Mouse (Mus musculus): ENCODE data around the gene Gm37240. TPM values are rescaled to one million over a fixed set of nuclear protein-coding genes. Genes with fewer than 3 reads are reported as not detected.

Gm37240 gene
- polyA plus RNA-seq, 1 experiment from 2014 or later = 2.2 TPM

GRCm38 (mm10) chr3:84686799-84687487 is 1200.4 kb downstream of the Gm37240 start:
- ATAC-seq (ENCODE audit: insufficient number of reproducible peaks, low FRiP score, low TSS enrichment, low read depth) = no peak
- no peak for DNase-seq (ENCODE audit: low spot score)
- 66% methylated on average over 7 of the region's 7 CpGs for WGBS
- no peak overlapping the region for H3K27ac ChIP-seq (replicated peaks; ENCODE audit: low read depth, low read length)
- H3K9me3 ChIP-seq (ENCODE audit: control insufficient read depth, low read length) = no peaks in the 10 kb centered on the region
- H3K9ac ChIP-seq (ENCODE audit: low read length) = no peak overlapping the region
- H3K36me3 ChIP-seq (ENCODE audit: control insufficient read depth, insufficient read depth, low read length) = no peaks in the 10 kb centered on the region
- no peaks in the 10 kb centered on the region for H3K4me1 ChIP-seq (ENCODE audit: control insufficient read depth, insufficient read depth, low read length)
- H3K27me3 ChIP-seq (ENCODE audit: control insufficient read depth, insufficient read depth, low read length) = no peaks in the 10 kb centered on the region
- H3K4me3 ChIP-seq (ENCODE audit: low read depth, low read length) = no peak overlapping the region
- H3K4me2 ChIP-seq (ENCODE audit: low read depth, severe bottlenecking) = no peak overlapping the region

GRCm38 (mm10) chr3:84686294-84686672 is 1201.0 kb downstream of the Gm37240 start:
- Histone ChIP-seq H3K27me3 (ENCODE audit: control insufficient read depth, insufficient read depth, low read length) (no peaks in the 10 kb centered on the region), H3K9me3 (ENCODE audit: control insufficient read depth, low read length) (no peaks in the 10 kb centered on the region), H3K4me1 (ENCODE audit: control insufficient read depth, insufficient read depth, low read length) (no peaks in the 10 kb centered on the region), H3K4me3 (ENCODE audit: low read depth, low read length) (no peak overlapping the region), H3K4me2 (ENCODE audit: low read depth, severe bottlenecking) (no peak overlapping the region), H3K36me3 (ENCODE audit: control insufficient read depth, insufficient read depth, low read length) (no peaks in the 10 kb centered on the region), H3K27ac (replicated peaks; ENCODE audit: low read depth, low read length) (no peak overlapping the region), H3K9ac (ENCODE audit: low read length) (no peak overlapping the region)
- DNase-seq (ENCODE audit: low spot score) (no peak), ATAC-seq (ENCODE audit: insufficient number of reproducible peaks, low FRiP score, low TSS enrichment, low read depth) (no peak)
- WGBS = 87% methylated on average over 2 of the region's 2 CpGs

- no peaks in the 10 kb centered on the region for H3K9me3 ChIP-seq (ENCODE audit: control insufficient read depth, low read length)
- H3K4me1 ChIP-seq (ENCODE audit: control insufficient read depth, insufficient read depth, low read length) = no peaks in the 10 kb centered on the region
- 84% methylated on average over 8 of the region's 8 CpGs for WGBS
- DNase-seq (ENCODE audit: low spot score) (no peak), ATAC-seq (ENCODE audit: insufficient number of reproducible peaks, low FRiP score, low TSS enrichment, low read depth) (no peak)
- H3K36me3 ChIP-seq (ENCODE audit: control insufficient read depth, insufficient read depth, low read length) = no peaks in the 10 kb centered on the region
- no peak overlapping the region for H3K9ac ChIP-seq (ENCODE audit: low read length)
- H3K4me2 ChIP-seq (ENCODE audit: low read depth, severe bottlenecking) = no peak overlapping the region
- H3K27me3 ChIP-seq (ENCODE audit: control insufficient read depth, insufficient read depth, low read length) = no peaks in the 10 kb centered on the region
- H3K4me3 ChIP-seq (ENCODE audit: low read depth, low read length) = no peak overlapping the region
- H3K27ac ChIP-seq (replicated peaks; ENCODE audit: low read depth, low read length) = no peak overlapping the region
Observed at GRCm38 (mm10) chr3:84685662-84686293, 1201.5 kb downstream of the Gm37240 start.

GRCm38 (mm10) chr3:84683788-84684187 is 1203.5 kb downstream of the Gm37240 start:
- Histone ChIP-seq H3K9ac (ENCODE audit: low read length) (no peak overlapping the region), H3K4me1 (ENCODE audit: control insufficient read depth, insufficient read depth, low read length) (no peaks in the 10 kb centered on the region), H3K36me3 (ENCODE audit: control insufficient read depth, insufficient read depth, low read length) (no peaks in the 10 kb centered on the region), H3K4me2 (ENCODE audit: low read depth, severe bottlenecking) (no peak overlapping the region), H3K4me3 (ENCODE audit: low read depth, low read length) (no peak overlapping the region), H3K27ac (replicated peaks; ENCODE audit: low read depth, low read length) (no peak overlapping the region), H3K9me3 (ENCODE audit: control insufficient read depth, low read length) (no peaks in the 10 kb centered on the region), H3K27me3 (ENCODE audit: control insufficient read depth, insufficient read depth, low read length) (no peaks in the 10 kb centered on the region)
- WGBS = 94% methylated on average over 6 of the region's 6 CpGs
- no peak for ATAC-seq (ENCODE audit: insufficient number of reproducible peaks, low FRiP score, low TSS enrichment, low read depth)
- no peak for DNase-seq (ENCODE audit: low spot score)

GRCm38 (mm10) chr3:84681699-84682098 is 1205.6 kb downstream of the Gm37240 start:
- H3K27me3 ChIP-seq (ENCODE audit: control insufficient read depth, insufficient read depth, low read length) = no peaks in the 10 kb centered on the region
- H3K27ac ChIP-seq (replicated peaks; ENCODE audit: low read depth, low read length) = no peak overlapping the region
- H3K4me3 ChIP-seq (ENCODE audit: low read depth, low read length) = no peak overlapping the region
- H3K9me3 ChIP-seq (ENCODE audit: control insufficient read depth, low read length) = no peaks in the 10 kb centered on the region
- H3K36me3 ChIP-seq (ENCODE audit: control insufficient read depth, insufficient read depth, low read length) = no peaks in the 10 kb centered on the region
- no peaks in the 10 kb centered on the region for H3K4me1 ChIP-seq (ENCODE audit: control insufficient read depth, insufficient read depth, low read length)
- no peak overlapping the region for H3K9ac ChIP-seq (ENCODE audit: low read length)
- no peak overlapping the region for H3K4me2 ChIP-seq (ENCODE audit: low read depth, severe bottlenecking)
- 88% methylated on average over 8 of the region's 8 CpGs for WGBS
- ATAC-seq (ENCODE audit: insufficient number of reproducible peaks, low FRiP score, low TSS enrichment, low read depth) = no peak
- no peak for DNase-seq (ENCODE audit: low spot score)

- ATAC-seq (ENCODE audit: insufficient number of reproducible peaks, low FRiP score, low TSS enrichment, low read depth) = no peak
- no peaks in the 10 kb centered on the region for H3K9me3 ChIP-seq (ENCODE audit: control insufficient read depth, low read length)
- no peak for DNase-seq (ENCODE audit: low spot score)
- H3K27me3 ChIP-seq (ENCODE audit: control insufficient read depth, insufficient read depth, low read length) = no peaks in the 10 kb centered on the region
- H3K4me1 ChIP-seq (ENCODE audit: control insufficient read depth, insufficient read depth, low read length) = no peaks in the 10 kb centered on the region
- H3K4me2 ChIP-seq (ENCODE audit: low read depth, severe bottlenecking) = no peak overlapping the region
- 89% methylated on average over 7 of the region's 7 CpGs for WGBS
- H3K36me3 ChIP-seq (ENCODE audit: control insufficient read depth, insufficient read depth, low read length) = no peaks in the 10 kb centered on the region
- no peak overlapping the region for H3K4me3 ChIP-seq (ENCODE audit: low read depth, low read length)
- H3K27ac ChIP-seq (replicated peaks; ENCODE audit: low read depth, low read length) = no peak overlapping the region
- no peak overlapping the region for H3K9ac ChIP-seq (ENCODE audit: low read length)
Observed at GRCm38 (mm10) chr3:84680062-84680461, 1207.3 kb downstream of the Gm37240 start.

GRCm38 (mm10) chr3:84679542-84679941 is 1207.8 kb downstream of the Gm37240 start:
- no peak overlapping the region for H3K9ac ChIP-seq (ENCODE audit: low read length)
- H3K27ac ChIP-seq (replicated peaks; ENCODE audit: low read depth, low read length) = no peak overlapping the region
- no peak for DNase-seq (ENCODE audit: low spot score)
- WGBS = 90% methylated on average over 8 of the region's 8 CpGs
- no peak overlapping the region for H3K4me3 ChIP-seq (ENCODE audit: low read depth, low read length)
- H3K27me3 ChIP-seq (ENCODE audit: control insufficient read depth, insufficient read depth, low read length) = no peaks in the 10 kb centered on the region
- no peak for ATAC-seq (ENCODE audit: insufficient number of reproducible peaks, low FRiP score, low TSS enrichment, low read depth)
- H3K9me3 ChIP-seq (ENCODE audit: control insufficient read depth, low read length) = no peaks in the 10 kb centered on the region
- H3K4me1 ChIP-seq (ENCODE audit: control insufficient read depth, insufficient read depth, low read length) = no peaks in the 10 kb centered on the region
- H3K36me3 ChIP-seq (ENCODE audit: control insufficient read depth, insufficient read depth, low read length) = no peaks in the 10 kb centered on the region
- no peak overlapping the region for H3K4me2 ChIP-seq (ENCODE audit: low read depth, severe bottlenecking)

GRCm38 (mm10) chr3:84678891-84679290 is 1208.4 kb downstream of the Gm37240 start:
- no peaks in the 10 kb centered on the region for H3K4me1 ChIP-seq (ENCODE audit: control insufficient read depth, insufficient read depth, low read length)
- 88% methylated on average over 5 of the region's 5 CpGs for WGBS
- H3K27me3 ChIP-seq (ENCODE audit: control insufficient read depth, insufficient read depth, low read length) = no peaks in the 10 kb centered on the region
- DNase-seq (ENCODE audit: low spot score) (no peak), ATAC-seq (ENCODE audit: insufficient number of reproducible peaks, low FRiP score, low TSS enrichment, low read depth) (no peak)
- no peak overlapping the region for H3K4me3 ChIP-seq (ENCODE audit: low read depth, low read length)
- H3K4me2 ChIP-seq (ENCODE audit: low read depth, severe bottlenecking) = no peak overlapping the region
- no peaks in the 10 kb centered on the region for H3K9me3 ChIP-seq (ENCODE audit: control insufficient read depth, low read length)
- H3K27ac ChIP-seq (replicated peaks; ENCODE audit: low read depth, low read length) = no peak overlapping the region
- no peak overlapping the region for H3K9ac ChIP-seq (ENCODE audit: low read length)
- H3K36me3 ChIP-seq (ENCODE audit: control insufficient read depth, insufficient read depth, low read length) = no peaks in the 10 kb centered on the region

Data from limb, embryonic 11.5 days (tissue).